Mouse (Mus musculus) heart, adult 2 months (tissue): ENCODE measurements around the gene Tbc1d7. TPM values are rescaled to one million over a fixed set of nuclear protein-coding genes. Genes with fewer than 3 reads are reported as not detected.
A peak's percentile ranks its signal among the peaks of the same experiment; 100 is the strongest.

Source experiments
- DNase-seq, 2 experiments: peaks; one replicate each; pipeline ENCODE4 v3.0.0; 2021
- H3K27ac ChIP-seq: fragments of 200-600 bp; 2 replicates; pipeline ENCODE4 v1.8.1; 2022
- H3K27me3 ChIP-seq: fragments of 200-500 bp; 2 replicates; pipeline ENCODE4 v1.6.1; 2012; ENCODE audit warnings: mild to moderate bottlenecking, low read length, inconsistent platforms, mixed read lengths; ENCODE audit not compliant: control insufficient read depth, insufficient read depth
- H3K36me3 ChIP-seq: fragments of 200-500 bp; 2 replicates; pipeline ENCODE4 v1.6.1; 2012; ENCODE audit warnings: low read length, inconsistent platforms; ENCODE audit not compliant: control insufficient read depth, insufficient read depth
- H3K4me1 ChIP-seq: fragments of 200-500 bp; 2 replicates; pipeline ENCODE4 v1.6.1; 2011; ENCODE audit warnings: low read length; ENCODE audit not compliant: control insufficient read depth, insufficient read depth
- H3K4me3 ChIP-seq: fragments of 200-600 bp; 2 replicates; pipeline ENCODE4 v1.8.1; 2022
- H3K79me2 ChIP-seq: fragments of 200-500 bp; replicated peaks from 2 replicates; pipeline ENCODE4 v1.6.1; 2012; ENCODE audit warnings: mild to moderate bottlenecking, inconsistent platforms, low read length, moderate library complexity, mixed read lengths; ENCODE audit not compliant: control insufficient read depth, insufficient read depth
- H3K9ac ChIP-seq: fragments of 200-500 bp; 2 replicates; pipeline ENCODE4 v1.6.1; 2012; ENCODE audit warnings: low read depth, mild to moderate bottlenecking, control low read depth, inconsistent platforms, low read length, mixed read lengths
- CTCF ChIP-seq: fragments of 200-600 bp; IDR thresholded peaks from 2 replicates; pipeline ENCODE4 v1.8.1; 2022; ENCODE audit warnings: antibody characterized with exemption, mild to moderate bottlenecking, moderate library complexity
- EP300 ChIP-seq: fragments of 200-500 bp; IDR thresholded peaks from 2 replicates; pipeline ENCODE4 v1.6.1; 2011; ENCODE audit warnings: low read depth, low read length, control low read depth; ENCODE audit not compliant: insufficient read depth
- POLR2A ChIP-seq: fragments of 200-500 bp; IDR thresholded peaks from 2 replicates; pipeline ENCODE4 v1.6.1; 2011; ENCODE audit warnings: mild to moderate bottlenecking, low read depth, low read length, control low read depth; ENCODE audit not compliant: insufficient read depth
- WGBS: fragments of 180-500 bp; shearing (Covaris S2); methylation state at CpG from one replicate; pipeline ENCODE4 v1.1.7; 2018; 5-methylcytosine and 5-hydroxymethylcytosine counted together
- intact Hi-C: fragments of 180-260 bp; cut with DNase I; formaldehyde crosslinking; loops from one replicate; pipeline ENCODE4 v1.15.1; 2025
- polyA plus RNA-seq: library from polyadenylated mRNA; depleted of rRNA; stranded (reverse); fragments of >200 nt; gene quantifications from 2 replicates; pipeline ENCODE4 v1.2.3, GENCODE M21; 2012
- total RNA-seq, 2 experiments: library from RNA; stranded (reverse); gene quantifications; 2 replicates each; pipeline ENCODE4 v1.2.3; 2021

Tbc1d7 gene
- total and polyA plus RNA-seq, 3 experiments = 28.5 to 34.1 (median 28.8) TPM

DNA sequence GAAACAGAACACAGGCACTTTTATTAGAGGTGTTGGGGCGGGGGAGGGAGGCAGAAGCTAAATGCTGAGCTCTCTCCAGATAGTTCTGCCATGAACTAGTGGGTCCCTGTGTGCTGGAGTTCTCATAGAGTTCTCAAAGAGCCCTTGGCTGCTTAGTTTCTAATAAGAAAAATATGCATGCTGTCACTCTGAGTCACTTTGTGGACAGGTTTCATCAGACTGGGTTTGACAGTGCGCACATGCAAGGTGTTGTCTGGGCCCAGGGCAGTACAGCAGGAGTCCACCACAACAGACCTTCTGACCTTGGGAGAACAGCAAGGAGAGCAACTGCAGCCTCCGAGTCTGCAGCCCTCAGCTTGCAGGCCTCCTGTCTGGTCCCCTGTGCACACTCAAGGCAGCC, 21.6 kb downstream of the Tbc1d7 start:
- H3K4me1 ChIP-seq = 0 out of 2 replicates have a peak, but pooled peaks cover 2% of the 10 kb centered on the region
- WGBS = 79% methylated on average over 3 of the region's 3 CpGs
- no peaks in the 10 kb centered on the region for H3K79me2 ChIP-seq
- H3K27ac ChIP-seq = no peak overlapping the region
- H3K36me3 ChIP-seq = no peaks in the 10 kb centered on the region
- no peak overlapping the region for H3K4me3 ChIP-seq
- DNase-seq = no peak
- H3K9ac ChIP-seq = no peak overlapping the region
- no peak for TF ChIP-seq CTCF
- TF ChIP-seq EP300 = no peak
- TF ChIP-seq POLR2A = no peak
- H3K27me3 ChIP-seq = no peaks in the 10 kb centered on the region
- intact Hi-C loops = no loop called here

DNA sequence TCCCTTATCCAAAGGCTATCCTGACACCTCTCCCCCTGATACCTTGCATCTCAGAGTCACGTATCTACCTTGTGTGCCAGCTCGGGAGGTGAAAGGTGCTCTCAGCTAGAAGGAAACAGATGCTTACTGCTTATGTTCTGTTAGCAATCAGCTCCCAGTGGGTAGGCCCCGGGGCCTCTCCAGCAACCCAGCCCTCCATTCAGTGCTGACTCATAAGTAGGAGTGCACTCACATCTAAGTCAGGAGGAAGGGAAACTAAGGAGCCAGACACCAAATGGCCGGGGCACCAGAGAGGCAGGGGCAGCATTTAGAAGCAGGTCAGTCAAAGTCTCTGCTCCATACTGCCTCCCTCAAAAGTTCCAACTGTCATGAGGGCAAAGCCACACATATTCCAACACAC, 22.6 kb downstream of the Tbc1d7 start:
- no peak overlapping the region for H3K9ac ChIP-seq
- 78% methylated on average over 4 of the region's 4 CpGs for WGBS
- intact Hi-C loops = no loop called here

DNA sequence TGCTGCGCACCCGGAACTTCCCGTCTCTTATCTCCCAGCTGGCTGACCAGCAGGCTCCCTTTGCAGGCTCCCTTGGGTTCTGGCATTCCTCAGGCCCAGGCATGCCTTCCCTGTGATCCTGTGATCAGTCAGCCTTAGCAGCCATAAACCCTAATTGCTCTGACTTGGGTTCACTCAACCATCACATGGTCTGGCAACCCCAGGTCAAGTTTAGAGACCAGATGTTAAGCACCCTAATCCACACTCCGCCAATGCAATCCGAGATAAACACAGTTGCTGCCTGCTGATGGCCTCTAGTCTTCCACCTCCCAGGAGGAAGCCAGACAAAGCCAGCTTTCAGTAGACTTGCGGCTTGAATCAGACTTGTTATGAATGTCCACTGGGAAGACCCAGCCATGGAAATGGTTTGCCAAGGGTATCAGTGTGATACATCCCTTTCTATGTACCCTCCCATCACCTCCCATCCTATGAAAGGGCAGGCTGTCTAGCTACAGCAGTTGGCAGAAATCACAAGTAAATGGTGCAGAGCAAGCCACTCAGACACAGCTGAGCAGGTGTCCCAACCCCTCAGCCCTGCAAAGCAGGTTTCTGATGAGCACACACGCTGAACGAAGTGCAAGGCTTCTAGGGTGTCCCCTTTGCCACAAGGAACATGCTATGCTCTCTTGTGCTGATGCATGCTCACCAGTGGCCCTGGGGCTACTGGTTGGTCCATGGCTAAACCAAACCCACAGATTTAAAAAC, 24.6 kb downstream of the Tbc1d7 start:
- 68% methylated on average over 8 of the region's 8 CpGs for WGBS
- H3K27me3 ChIP-seq = no peaks in the 10 kb centered on the region
- no peak overlapping the region for H3K27ac ChIP-seq
- H3K36me3 ChIP-seq = no peaks in the 10 kb centered on the region
- no peaks in the 10 kb centered on the region for H3K79me2 ChIP-seq
- no peak overlapping the region for H3K4me3 ChIP-seq
- no peak overlapping the region for H3K9ac ChIP-seq
- intact Hi-C loops = no loop called here
- no peak for DNase-seq
- no peak for TF ChIP-seq EP300
- no peak for TF ChIP-seq POLR2A
- TF ChIP-seq CTCF = no peak
- 0 out of 2 replicates have a peak, but pooled peaks cover under 1% of the 10 kb centered on the region for H3K4me1 ChIP-seq

More for the DNA sequence above, 22.6 kb downstream of the Tbc1d7 start:
- TF ChIP-seq EP300 (no peak), POLR2A (no peak), CTCF (no peak)
- DNase-seq = no peak
- Histone ChIP-seq H3K36me3 (no peaks in the 10 kb centered on the region), H3K4me1 (0 out of 2 replicates have a peak, but pooled peaks cover 2% of the 10 kb centered on the region), H3K79me2 (no peaks in the 10 kb centered on the region), H3K4me3 (no peak overlapping the region), H3K27me3 (no peaks in the 10 kb centered on the region), H3K27ac (no peak overlapping the region)

DNA sequence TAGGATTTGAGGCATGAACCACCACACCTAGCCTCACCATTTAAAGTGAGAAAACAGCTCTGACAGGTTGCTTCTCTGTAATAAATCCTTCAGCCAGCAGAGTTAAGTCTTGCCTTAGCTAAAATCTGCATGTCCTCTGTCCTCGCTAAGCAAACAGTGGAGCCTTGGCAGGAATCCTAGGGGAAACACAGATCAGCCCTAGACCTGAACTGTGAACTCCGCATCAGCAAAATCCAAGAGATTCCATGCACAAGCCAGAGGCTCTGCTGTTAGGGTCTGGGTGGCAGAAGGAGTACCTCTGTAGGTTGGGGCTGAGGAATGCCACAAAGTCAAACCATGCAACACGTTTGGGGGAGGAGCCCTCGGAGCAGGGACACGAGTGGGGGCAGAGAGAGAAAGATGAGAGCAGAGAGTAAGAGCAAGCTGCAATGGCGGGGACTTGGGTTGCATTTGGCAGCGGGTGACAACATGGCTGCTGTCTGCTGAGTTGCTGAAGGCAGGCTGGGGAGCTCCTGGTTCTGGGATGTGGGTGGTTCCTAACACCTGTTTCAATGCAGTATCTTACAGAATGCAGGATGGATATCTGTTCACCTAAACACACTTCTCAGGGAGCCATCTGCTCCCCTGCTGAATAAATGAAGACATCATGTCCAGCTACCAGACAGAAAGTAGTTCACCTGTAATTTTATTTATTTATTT, 26.4 kb downstream of the Tbc1d7 start:
- Histone ChIP-seq H3K9ac (no peak overlapping the region), H3K36me3 (no peaks in the 10 kb centered on the region), H3K27me3 (no peaks in the 10 kb centered on the region), H3K79me2 (no peaks in the 10 kb centered on the region), H3K27ac (no peak overlapping the region), H3K4me3 (no peak overlapping the region), H3K4me1 (no peaks in the 10 kb centered on the region)
- DNase-seq = no peak
- TF ChIP-seq POLR2A (no peak), EP300 (no peak), CTCF (no peak)
- intact Hi-C loops = no loop called here
- WGBS = 70% methylated on average over 7 of the region's 7 CpGs

DNA sequence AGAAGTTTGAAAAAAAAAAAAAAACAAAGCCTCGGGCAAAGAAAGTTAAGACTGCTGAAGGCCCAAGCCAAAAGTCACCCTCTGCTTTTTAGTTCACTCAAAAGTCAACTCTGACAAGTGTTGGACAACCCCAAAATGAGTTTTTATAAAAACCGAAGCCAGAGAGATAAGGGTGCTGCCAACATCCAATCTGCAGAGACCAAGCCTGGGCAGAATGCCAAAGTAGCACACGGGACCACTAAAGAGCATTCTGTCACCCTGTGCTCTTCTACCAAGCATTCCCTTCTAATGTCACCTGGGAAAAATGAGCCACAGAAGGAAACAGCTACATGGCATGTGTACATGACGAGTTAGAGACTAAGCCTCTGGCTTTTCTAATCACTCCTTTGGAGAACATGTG, 36.8 kb downstream of the Tbc1d7 start:
- TF ChIP-seq EP300 (peak; percentile 75; the same call in 1 of the 2 replicates), CTCF (no peak)
- Histone ChIP-seq H3K27ac (peak overlapping the region; percentile 93), H3K27me3 (no peaks in the 10 kb centered on the region), H3K36me3 (peaks cover 14% of the 10 kb centered on the region), H3K9ac (no peak overlapping the region), H3K4me1 (peaks cover 11% of the 10 kb centered on the region), H3K4me3 (no peak overlapping the region), H3K79me2 (no peaks in the 10 kb centered on the region)
- DNase-seq = peak in 1 of 2 experiments; percentile 63
- intact Hi-C loops = no loop called here
- WGBS = 18% methylated on average over 4 of the region's 4 CpGs

DNA sequence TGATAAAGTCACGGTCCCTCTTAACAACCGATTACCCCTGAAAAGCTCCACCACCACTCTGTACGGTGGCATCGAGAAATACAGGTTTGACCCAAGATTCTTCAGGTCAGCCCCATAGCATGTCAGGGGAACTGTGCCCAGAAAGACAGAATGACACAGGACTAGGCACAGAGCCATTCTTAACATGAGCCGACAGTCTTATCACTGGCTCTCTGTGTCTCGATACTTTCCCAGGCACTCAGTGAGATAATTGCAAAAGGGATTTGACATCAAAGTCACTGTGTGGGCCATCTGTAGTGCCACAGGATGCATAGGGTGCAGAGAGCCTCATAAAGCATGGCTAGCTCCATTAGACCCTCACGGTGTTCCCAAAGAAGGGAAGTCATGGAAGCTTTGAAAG, 37.9 kb downstream of the Tbc1d7 start:
- H3K79me2 ChIP-seq = no peaks in the 10 kb centered on the region
- DNase-seq = peak in 1 of 2 experiments; percentile 42
- TF ChIP-seq CTCF = no peak
- TF ChIP-seq EP300 = 0 out of 2 replicates have a peak, but pooled peaks have one; percentile 39
- peaks cover 11% of the 10 kb centered on the region for H3K4me1 ChIP-seq
- peak overlapping the region; percentile 93 for H3K27ac ChIP-seq
- H3K4me3 ChIP-seq = no peak overlapping the region
- H3K36me3 ChIP-seq = peaks cover 14% of the 10 kb centered on the region
- 42% methylated on average over 7 of the region's 7 CpGs for WGBS
- H3K9ac ChIP-seq = no peak overlapping the region
- no peaks in the 10 kb centered on the region for H3K27me3 ChIP-seq
- intact Hi-C loops = no loop called here
